Mouse (Mus musculus) lung, embryonic 16.5 days (tissue): ENCODE data around the gene C1ra. TPM values are rescaled to one million over a fixed set of nuclear protein-coding genes. Genes with fewer than 3 reads are reported as not detected.
"Not testable (repeated sequence)": the region's sequence is repeated elsewhere in the genome, so short reads cannot be mapped to it uniquely, and the experiment has no call there.

Experiments used
- ATAC-seq: fragments of 200-750 bp; cut with Nextera tagmentation; 2 replicates; pipeline ENCODE4 v1.8.0; 2017; ENCODE audit warnings: low read depth, mild to moderate bottlenecking, moderate library complexity
- H3K27ac ChIP-seq: fragments of 300-500 bp; sonication (generic); 2 replicates; pipeline ENCODE4 v1.5.1; 2014; ENCODE audit warnings: mild to moderate bottlenecking, control low read depth, low read length
- H3K27me3 ChIP-seq: fragments of 300-500 bp; sonication (generic); 2 replicates; pipeline ENCODE4 v1.6.1; 2014; ENCODE audit warnings: low read depth, low read length, mixed read lengths; ENCODE audit not compliant: control insufficient read depth, insufficient read depth
- H3K36me3 ChIP-seq: fragments of 300-500 bp; sonication (generic); 2 replicates; pipeline ENCODE4 v1.6.1; 2014; ENCODE audit warnings: low read length; ENCODE audit not compliant: control insufficient read depth, insufficient read depth
- H3K4me1 ChIP-seq: fragments of 300-500 bp; sonication (generic); replicated peaks from 2 replicates; pipeline ENCODE4 v1.6.1; 2014; ENCODE audit warnings: low read length, mixed read lengths; ENCODE audit not compliant: control insufficient read depth, insufficient read depth
- H3K4me2 ChIP-seq: fragments of 300-500 bp; sonication (generic); 2 replicates; pipeline ENCODE4 v1.6.1; 2014; ENCODE audit warnings: low read depth, low read length, control low read depth
- H3K4me3 ChIP-seq: fragments of 300-500 bp; sonication (generic); 2 replicates; pipeline ENCODE4 v1.5.1; 2014; ENCODE audit warnings: mild to moderate bottlenecking, low read length, control low read depth
- H3K9ac ChIP-seq: fragments of 300-500 bp; sonication (generic); 2 replicates; pipeline ENCODE4 v1.6.1; 2014; ENCODE audit warnings: low read length, control low read depth
- H3K9me3 ChIP-seq: fragments of 300-500 bp; sonication (generic); 2 replicates; pipeline ENCODE4 v1.6.1; 2016; ENCODE audit warnings: low read length; ENCODE audit not compliant: control insufficient read depth
- WGBS: fragments of 180-500 bp; shearing (Covaris S2); extraction: QIAGEN DNeasy Blood & Tissue Kit; methylation state at CpG from one replicate; pipeline ENCODE4 v1.1.7; 2014; 5-methylcytosine and 5-hydroxymethylcytosine counted together
- polyA plus RNA-seq: library from polyadenylated mRNA; unstranded; fragments of >200 nt; fragmentation: Nextera tagmentation; extraction: Ambion mirVana; gene quantifications from 2 replicates; pipeline ENCODE4 v1.2.1, GENCODE M21; 2015

Gene C1ra
- polyA plus RNA-seq, result 6.0 and 7.5 TPM in 2 replicates

GRCm38 (mm10) chr6:124512355-124512836 lies at the start of gene C1ra:
Gene C1ra, plus strand, starts transcription at chr6:124512405.
- peak within 1 kb of the TSS; percentile 65 for H3K9ac ChIP-seq
- peak; percentile 66 for ATAC-seq
- H3K27ac ChIP-seq, result no peak within 1 kb of the TSS
- H3K4me3 ChIP-seq, result peak within 1 kb of the TSS; percentile 43
- peak within 1 kb of the TSS; percentile 59 for H3K4me2 ChIP-seq
- no peaks in the 10 kb centered on the region for H3K4me1 ChIP-seq
- no peaks in the 10 kb centered on the region for H3K9me3 ChIP-seq
- no peaks in the 10 kb centered on the region for H3K27me3 ChIP-seq
- no peaks in the 10 kb centered on the region for H3K36me3 ChIP-seq
- WGBS, result 5% methylated on average over 6 of the region's 6 CpGs

- H3K4me2 ChIP-seq, result no peak overlapping the region; the same call in 1 of the 2 replicates
- WGBS, result 22% methylated on average over 8 of the region's 8 CpGs
- H3K4me1 ChIP-seq, result no peaks in the 10 kb centered on the region
- no peak overlapping the region for H3K9ac ChIP-seq
- no peak overlapping the region for H3K4me3 ChIP-seq
- no peak overlapping the region for H3K27ac ChIP-seq
- no peaks in the 10 kb centered on the region for H3K9me3 ChIP-seq
- no peaks in the 10 kb centered on the region for H3K36me3 ChIP-seq
- no peak for ATAC-seq
- H3K27me3 ChIP-seq, result no peaks in the 10 kb centered on the region
Observed at GRCm38 (mm10) chr6:124463881-124464291, 48.3 kb upstream of the C1ra start.

DNA sequence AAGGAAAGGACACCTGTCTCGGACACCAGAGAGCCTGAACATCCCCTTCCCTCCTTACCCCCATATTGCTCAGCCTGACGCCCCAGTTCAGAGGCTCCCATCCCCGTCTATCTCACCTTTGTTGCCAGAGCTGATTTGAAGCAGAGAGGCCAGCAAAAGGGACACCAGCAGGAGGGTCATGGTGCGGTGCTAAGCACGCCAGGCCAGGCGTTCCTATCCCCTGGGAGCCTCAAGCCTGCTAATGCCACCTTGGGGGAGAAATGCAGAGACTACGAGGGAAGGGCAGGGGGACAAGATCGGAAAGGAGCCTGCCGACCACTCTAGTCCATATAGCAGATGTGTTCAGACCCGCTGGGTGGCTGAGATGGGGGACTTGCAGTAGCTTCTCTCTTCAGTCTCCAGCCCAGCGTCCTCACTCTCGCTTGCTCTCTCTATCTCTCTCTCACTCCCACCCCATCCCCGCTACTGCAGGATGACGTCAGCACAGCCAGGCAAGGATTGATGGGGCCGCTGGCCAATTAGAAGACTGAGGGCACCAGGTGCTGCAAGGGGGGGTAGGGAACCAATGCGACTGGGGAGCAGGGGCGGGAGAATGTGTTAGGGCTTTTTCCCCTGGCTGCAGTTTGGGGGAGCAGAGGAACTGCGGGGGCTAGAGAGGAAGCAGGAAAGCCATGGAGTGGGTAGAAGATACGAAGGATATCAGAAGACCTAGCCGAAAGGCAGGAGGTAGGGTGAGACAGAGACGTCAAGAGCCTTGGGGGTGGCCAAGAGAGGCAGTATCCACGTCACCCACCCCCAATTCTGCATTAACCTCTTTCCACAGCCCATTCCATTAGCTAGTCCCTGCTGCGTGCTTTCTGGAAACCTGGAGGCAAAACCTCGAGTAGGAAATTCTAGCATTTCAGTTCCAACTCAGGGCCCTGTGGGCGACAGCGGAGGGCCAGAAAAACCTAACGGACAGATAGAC lies 47.6 kb upstream of the C1ra start, which contains the start of gene Clstn3:
Gene Clstn3 (minus strand): TSS at position 490 of the 967 bp plus-strand sequence.
- ATAC-seq, result peak; percentile 92
- Histone ChIP-seq H3K9me3 (no peaks in the 10 kb centered on the region), H3K9ac (peak within 1 kb of the TSS; percentile 56), H3K36me3 (no peaks in the 10 kb centered on the region), H3K27ac (no peak within 1 kb of the TSS), H3K27me3 (no peaks in the 10 kb centered on the region), H3K4me2 (peak within 1 kb of the TSS; percentile 67), H3K4me1 (no peaks in the 10 kb centered on the region), H3K4me3 (peak within 1 kb of the TSS; percentile 44)
- 5% methylated on average over 27 of the region's 27 CpGs for WGBS

- 35% methylated on average over 6 of the region's 6 CpGs for WGBS
Observed at GRCm38 (mm10) chr6:124465299-124465698, 46.9 kb upstream of the C1ra start.

GRCm38 (mm10) chr6:124465729-124466128 lies 46.5 kb upstream of the C1ra start:
- H3K9me3 ChIP-seq, result no peaks in the 10 kb centered on the region
- H3K9ac ChIP-seq, result no peak overlapping the region
- no peak overlapping the region for H3K4me3 ChIP-seq
- H3K4me2 ChIP-seq, result no peak overlapping the region
- no peak for ATAC-seq
- H3K36me3 ChIP-seq, result no peaks in the 10 kb centered on the region
- H3K4me1 ChIP-seq, result no peaks in the 10 kb centered on the region
- no peaks in the 10 kb centered on the region for H3K27me3 ChIP-seq
- 77% methylated on average over 6 of the region's 6 CpGs for WGBS
- no peak overlapping the region for H3K27ac ChIP-seq

More at GRCm38 (mm10) chr6:124465299-124465698, 46.9 kb upstream of the C1ra start:
- no peak overlapping the region for H3K27ac ChIP-seq
- H3K4me1 ChIP-seq, result no peaks in the 10 kb centered on the region
- ATAC-seq, result no peak
- H3K9ac ChIP-seq, result no peak overlapping the region
- H3K4me2 ChIP-seq, result peak overlapping the region; percentile 67
- no peaks in the 10 kb centered on the region for H3K9me3 ChIP-seq
- no peaks in the 10 kb centered on the region for H3K36me3 ChIP-seq
- H3K27me3 ChIP-seq, result no peaks in the 10 kb centered on the region
- H3K4me3 ChIP-seq, result peak overlapping the region; percentile 44

GRCm38 (mm10) chr6:124471121-124471520 lies 41.1 kb upstream of the C1ra start:
- Histone ChIP-seq H3K4me3 (no peak overlapping the region), H3K4me1 (no peaks in the 10 kb centered on the region), H3K9ac (no peak overlapping the region), H3K27ac (no peak overlapping the region), H3K27me3 (no peaks in the 10 kb centered on the region), H3K9me3 (no peaks in the 10 kb centered on the region), H3K4me2 (no peak overlapping the region), H3K36me3 (no peaks in the 10 kb centered on the region)
- WGBS, result 81% methylated on average over 3 of the region's 3 CpGs
- ATAC-seq, result no peak

- H3K27ac ChIP-seq, H3K4me1 ChIP-seq, H3K4me3 ChIP-seq, H3K4me2 ChIP-seq, H3K9me3 ChIP-seq, ATAC-seq, H3K27me3 ChIP-seq, H3K36me3 ChIP-seq, H3K9ac ChIP-seq: not testable (repeated sequence)
- whole genome bisulfite sequencing, result 68% methylated on average over 6 of the region's 6 CpGs
Observed at GRCm38 (mm10) chr6:124471783-124472638, 40.2 kb upstream of the C1ra start.

GRCm38 (mm10) chr6:124472801-124473200 lies 39.4 kb upstream of the C1ra start:
- Histone ChIP-seq H3K9me3 (no peaks in the 10 kb centered on the region), H3K4me1 (peaks cover 4% of the 10 kb centered on the region), H3K4me2 (no peak overlapping the region), H3K27ac (no peak overlapping the region), H3K36me3 (no peaks in the 10 kb centered on the region), H3K27me3 (no peaks in the 10 kb centered on the region), H3K4me3 (no peak overlapping the region), H3K9ac (no peak overlapping the region)
- ATAC-seq, result no peak
- WGBS, result 30% methylated on average over 6 of the region's 6 CpGs

- H3K27ac ChIP-seq, result no peak overlapping the region
- no peaks in the 10 kb centered on the region for H3K36me3 ChIP-seq
- H3K9me3 ChIP-seq, result no peaks in the 10 kb centered on the region
- H3K9ac ChIP-seq, result no peak overlapping the region
- 74% methylated on average over 11 of the region's 11 CpGs for WGBS
- no peak for ATAC-seq
- H3K4me3 ChIP-seq, result no peak overlapping the region
- H3K4me1 ChIP-seq, result peaks cover 12% of the 10 kb centered on the region
- H3K27me3 ChIP-seq, result no peaks in the 10 kb centered on the region
- H3K4me2 ChIP-seq, result no peak overlapping the region
Observed at GRCm38 (mm10) chr6:124474621-124475020, 37.6 kb upstream of the C1ra start.
